Mouse (Mus musculus) heart, postnatal 14 days (tissue): Measurements from ENCODE around the gene Rsrc1. TPM values are rescaled to one million over a fixed set of nuclear protein-coding genes. Genes with fewer than 3 reads are reported as not detected.
A peak's percentile ranks its signal among the peaks of the same experiment; 100 is the strongest.

Experiments
- DNase-seq, 2 experiments: peaks; one replicate each; pipeline ENCODE4 v3.0.0; 2021 to 2022
- intact Hi-C: fragments of 180-260 bp; cut with DNase I; formaldehyde crosslinking; loops from one replicate; pipeline ENCODE4 v1.15.1; 2025
- total RNA-seq, 2 experiments: library from RNA; stranded (reverse); gene quantifications; 2 replicates each; pipeline ENCODE4 v1.2.3; 2021

The Rsrc1 gene
- total RNA-seq, 2 experiments from 2014 or later: 11.3 to 11.8 TPM

DNA sequence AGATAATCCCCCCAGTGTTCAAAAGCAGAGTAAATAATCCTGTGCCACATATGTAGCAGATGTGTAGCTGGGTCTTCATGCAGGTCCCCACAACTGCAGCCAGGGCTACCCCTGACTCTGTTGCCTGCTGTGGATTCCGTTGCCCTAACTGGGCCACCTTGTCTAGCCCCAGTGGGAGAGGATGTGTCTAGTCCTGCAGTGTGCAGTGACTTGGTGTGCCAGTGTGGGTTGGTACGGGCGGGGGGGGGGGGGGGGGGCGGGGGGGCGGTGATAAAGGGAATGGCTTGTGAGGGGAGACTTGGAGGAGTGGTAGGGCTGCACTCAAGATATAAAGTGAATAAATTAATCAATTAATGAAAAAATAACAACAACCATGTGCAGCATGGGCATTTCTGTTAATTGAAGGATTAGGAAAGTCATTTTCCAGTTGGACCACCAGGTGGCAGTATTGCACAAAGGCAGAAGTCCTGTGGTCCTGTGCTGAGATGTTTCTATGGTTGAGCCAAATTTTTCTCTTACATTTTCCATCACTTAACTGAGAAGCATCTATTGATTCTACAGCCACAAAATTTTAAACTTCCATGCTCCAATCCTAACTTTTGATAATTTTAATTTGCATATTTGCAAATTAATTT is 371.1 kb downstream of the Rsrc1 start:
- intact Hi-C loops: loop anchor here (2.0 to 10.0 kb wide), 3 partner anchors 79 to 693 kb away; partner anchors contain the start of gene Gfm1
- DNase-seq: peak; percentile 47 to 67

DNA sequence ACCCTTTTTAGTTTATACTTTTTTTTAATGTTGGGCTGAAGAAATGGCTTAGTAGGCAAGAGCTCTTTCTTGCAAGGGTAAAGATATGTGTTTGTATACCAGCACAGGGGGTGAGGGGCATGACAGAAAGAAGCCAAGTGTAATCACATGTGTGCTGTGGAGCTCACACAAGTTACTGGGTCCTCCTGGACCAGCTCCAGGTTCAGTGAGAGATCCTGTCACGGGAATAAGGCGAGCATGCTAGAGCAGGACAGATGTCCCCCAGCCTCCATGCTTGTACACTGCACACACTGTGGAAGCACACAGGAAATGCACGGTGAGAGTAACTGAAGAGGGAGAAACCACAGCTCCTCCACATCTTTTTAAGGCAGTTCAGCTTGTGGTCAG is 371.6 kb downstream of the Rsrc1 start:
- intact Hi-C loops: loop anchor here (2.0 to 10.0 kb wide), 3 partner anchors 78 to 692 kb away; partner anchors contain the start of gene Gfm1
- no peak for DNase-seq

DNA sequence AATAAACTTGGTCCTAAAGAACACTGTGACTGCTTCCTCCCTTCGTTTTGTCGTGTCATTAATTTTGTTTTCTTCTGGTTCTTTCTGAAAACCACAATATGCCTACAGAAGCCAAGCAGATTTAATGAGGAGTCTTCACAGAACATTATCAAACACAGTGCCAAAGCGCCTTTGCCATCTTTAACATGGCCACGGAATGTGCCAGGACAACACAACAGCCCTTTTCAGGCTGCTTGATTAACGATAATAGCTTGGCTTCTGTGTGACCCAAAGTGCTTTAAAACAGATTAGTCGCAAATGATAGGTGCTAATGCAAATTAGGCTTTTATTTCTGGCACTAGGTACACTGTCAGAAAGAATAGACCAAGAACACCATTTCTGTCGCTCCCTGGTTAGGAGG is 377.2 kb downstream of the Rsrc1 start:
- no peak for DNase-seq
- intact Hi-C loops: loop anchor here (10.0 kb wide), 1 partner anchor 686 kb away; no protein-coding TSS in a partner anchor

DNA sequence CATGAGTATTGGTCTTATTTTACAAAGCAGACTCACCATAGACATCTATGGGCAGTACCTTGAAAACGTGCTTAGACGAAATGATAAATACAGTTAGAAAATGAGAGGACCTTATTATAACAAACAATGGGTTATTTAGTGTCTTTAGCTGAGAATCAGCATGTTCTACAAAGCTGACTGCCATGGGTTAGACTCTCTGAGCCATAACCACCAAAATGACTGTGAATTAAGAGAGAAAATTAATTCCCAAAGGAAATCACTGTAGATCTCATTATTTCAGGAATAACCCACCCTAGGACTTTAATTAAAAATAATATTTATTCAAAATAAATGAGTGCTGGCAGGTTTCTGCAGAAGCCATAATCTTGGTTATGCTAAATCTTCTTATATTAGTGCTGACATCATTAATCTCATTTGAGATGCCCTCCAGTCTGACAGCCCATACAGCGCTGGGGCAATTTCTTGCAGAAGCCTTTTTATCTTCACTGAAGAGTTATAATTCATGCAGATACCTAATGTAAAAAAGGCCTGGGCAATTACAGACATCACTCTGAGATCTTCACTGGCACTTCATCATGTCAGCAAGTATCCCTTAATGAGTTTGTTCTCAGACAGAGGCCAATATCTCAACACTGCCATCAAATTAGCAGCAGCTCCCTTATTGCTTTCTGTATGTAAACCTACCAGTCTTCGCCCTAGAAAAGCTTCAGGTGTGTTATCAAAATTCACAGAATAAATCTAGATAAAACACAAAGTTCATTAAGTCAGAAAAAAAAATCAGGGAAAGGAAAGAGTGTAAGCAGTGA is 385.1 kb downstream of the Rsrc1 start:
- intact Hi-C loops: no loop called here

DNA sequence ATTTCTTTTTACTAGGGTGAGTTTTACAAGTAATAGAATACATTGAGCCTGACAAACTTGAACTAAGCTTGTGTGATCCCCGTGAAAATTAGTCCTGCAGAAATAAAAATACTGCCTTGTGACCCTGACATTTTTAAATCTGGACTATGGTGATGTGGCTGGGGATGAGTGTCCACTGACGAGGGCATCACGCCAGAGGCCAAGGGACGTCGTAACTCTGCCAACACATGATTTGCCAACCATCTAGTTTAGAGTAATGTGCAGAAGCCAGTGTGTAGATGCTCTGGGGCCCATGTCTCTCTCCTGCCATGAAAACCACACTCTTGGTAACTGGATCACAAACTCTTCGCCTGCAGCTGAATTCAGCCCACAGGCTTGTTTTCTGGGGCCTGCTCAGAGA is 386.3 kb downstream of the Rsrc1 start:
- peak; percentile 40 to 46 for DNase-seq
- intact Hi-C loops: no loop called here

More for the DNA sequence above, 385.1 kb downstream of the Rsrc1 start:
- no peak for DNase-seq

DNA sequence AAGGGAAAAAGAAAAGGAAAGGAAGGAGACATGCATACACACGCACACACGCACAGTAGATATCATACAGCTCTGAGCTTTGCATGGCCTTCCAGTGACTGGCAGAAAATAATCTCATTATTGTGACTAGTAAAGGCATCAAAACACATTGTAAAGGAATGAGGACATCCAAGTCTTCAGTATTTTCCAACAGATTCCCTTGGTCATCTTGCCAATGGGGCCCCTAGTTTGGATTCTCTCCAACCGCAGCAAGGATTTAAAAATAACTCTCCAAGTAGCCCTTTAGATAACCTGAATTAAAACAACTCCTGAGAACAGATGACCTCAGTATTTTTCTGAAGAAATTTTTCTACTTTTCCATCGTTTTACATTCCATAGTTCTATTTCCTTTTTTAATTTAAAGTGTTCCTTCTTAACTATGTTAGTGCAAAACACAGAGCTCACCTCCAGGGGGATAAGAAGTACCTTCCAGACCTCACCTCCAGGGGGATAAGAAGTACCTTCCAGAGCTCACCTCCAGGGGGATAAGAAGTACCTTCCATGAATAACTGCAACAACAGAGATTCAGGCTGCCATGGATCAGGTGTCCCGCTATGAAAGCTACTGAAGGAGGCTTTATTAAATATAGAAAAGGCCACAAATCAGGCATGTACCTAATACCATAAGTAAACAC is 388.4 kb downstream of the Rsrc1 start:
- intact Hi-C loops: loop anchor here (5.0 kb wide), 2 partner anchors 68 to 213 kb away; partner anchors contain the start of gene Mfsd1

DNA sequence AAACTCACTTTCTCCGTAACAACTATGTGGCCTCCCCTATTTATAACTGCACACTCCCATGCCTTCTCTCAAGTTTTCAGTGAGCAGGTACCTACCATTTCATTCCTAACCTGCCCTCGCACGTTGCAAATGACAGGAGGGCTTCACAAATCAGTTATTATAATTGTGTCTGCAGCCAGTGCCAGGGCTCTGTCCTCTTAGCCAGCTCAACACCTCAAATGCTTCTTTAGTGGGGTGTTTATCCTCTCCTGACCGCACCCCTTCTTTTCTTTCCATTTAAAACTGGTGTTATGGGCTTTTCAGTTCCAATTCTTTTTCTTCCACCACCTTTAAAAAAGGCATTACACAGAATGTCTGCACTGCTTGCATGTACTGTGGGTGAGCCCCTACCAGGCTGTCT is 391.0 kb downstream of the Rsrc1 start:
- intact Hi-C loops: loop anchor here (5.0 kb wide), 2 partner anchors 65 to 210 kb away; partner anchors contain the start of gene Mfsd1
- no peak for DNase-seq

More for the DNA sequence above, 388.4 kb downstream of the Rsrc1 start:
- no peak for DNase-seq

DNA sequence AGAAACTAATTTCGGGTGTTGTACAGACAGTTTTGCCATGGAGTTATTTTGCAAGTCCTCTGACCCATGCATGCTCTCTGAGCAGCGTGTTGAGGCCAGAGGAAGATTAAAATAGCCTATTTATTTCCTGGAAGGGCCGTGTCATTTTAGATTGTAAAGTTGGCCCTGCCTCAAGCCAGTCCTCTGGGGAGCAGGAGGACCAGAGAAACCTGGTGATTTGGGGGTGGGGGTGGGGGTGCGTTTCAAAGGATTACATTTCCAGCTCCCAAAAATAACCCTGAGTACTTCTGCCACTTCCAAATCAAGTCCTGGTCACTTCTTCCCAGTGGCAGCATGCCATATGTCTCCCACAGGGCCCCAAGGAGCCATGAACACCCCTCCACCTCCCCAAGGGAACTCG is 391.6 kb downstream of the Rsrc1 start:
- DNase-seq: peak; percentile 34 to 52
- intact Hi-C loops: loop anchor here (5.0 kb wide), 2 partner anchors 65 to 210 kb away; partner anchors contain the start of gene Mfsd1

DNA sequence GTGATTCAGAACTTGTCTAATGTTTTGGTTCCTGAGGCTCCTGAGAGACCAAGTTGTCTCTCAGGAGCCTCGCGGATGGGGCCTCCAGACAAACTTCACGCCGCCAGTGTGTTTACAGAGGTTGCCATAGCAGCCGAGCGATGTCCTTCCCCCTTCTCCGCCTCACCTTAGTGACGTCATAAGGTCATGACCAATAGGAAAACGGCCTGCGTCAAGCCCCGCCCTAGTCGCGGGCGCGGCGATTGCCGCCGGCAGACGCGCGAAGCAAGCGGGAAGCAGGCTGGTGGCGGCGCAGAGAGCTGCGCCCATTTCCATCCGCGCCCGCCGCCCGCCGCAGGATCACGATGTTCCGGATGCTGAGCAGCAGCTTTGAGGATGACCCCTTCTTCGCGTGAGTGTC is 392.7 kb downstream of the Rsrc1 start, which contains the start of gene Mlf1:
Gene Mlf1, plus strand, starts transcription at position 226 of the 400 bp plus-strand sequence.
- intact Hi-C loops: loop anchor here (5.0 kb wide), 2 partner anchors 63 to 208 kb away; partner anchors contain the start of gene Mfsd1
- peak; percentile 90 to 94 for DNase-seq

DNA sequence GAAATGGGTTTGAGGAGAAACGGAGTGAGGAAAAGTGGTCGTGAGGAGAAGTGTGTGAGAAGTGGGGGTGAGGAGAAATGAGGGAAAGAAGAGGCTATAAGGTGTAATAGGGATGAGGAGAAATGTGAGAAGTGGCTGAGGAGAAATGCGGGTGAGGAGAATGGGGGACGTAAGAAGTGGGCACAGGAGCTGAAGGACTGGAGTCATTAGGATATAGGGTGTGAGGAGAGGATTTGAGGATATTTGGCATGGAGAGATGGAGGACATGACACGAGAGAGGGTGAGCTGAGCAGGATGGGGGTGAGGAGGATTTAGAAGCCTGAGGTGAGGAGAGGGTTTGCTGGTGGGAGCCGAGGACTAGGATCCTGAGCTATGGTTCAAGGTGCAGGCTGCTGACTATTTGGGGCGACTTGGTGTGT is 393.2 kb downstream of the Rsrc1 start:
- intact Hi-C loops: loop anchor here (5.0 kb wide), 2 partner anchors 63 to 208 kb away; partner anchors contain the start of gene Mfsd1
- DNase-seq: no peak

DNA sequence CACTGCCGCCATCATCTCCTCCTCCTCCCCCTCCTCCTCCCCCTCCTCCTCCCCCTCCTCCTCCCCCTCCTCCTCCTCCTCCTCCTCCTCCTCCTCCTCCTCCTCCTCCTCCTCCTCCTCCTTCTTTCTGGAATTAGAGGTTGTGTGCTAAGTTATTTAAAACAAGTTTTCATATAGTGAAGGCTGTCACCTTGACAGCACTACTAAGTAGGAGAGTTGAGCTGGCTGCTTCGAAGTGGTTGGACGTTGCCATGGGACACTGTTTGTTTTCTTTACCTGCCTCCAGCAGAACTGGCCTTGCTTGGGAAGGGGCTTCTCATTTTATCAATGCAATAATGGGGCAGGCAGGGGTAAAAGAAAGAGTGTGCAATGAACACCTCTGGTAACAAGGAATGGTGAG is 393.9 kb downstream of the Rsrc1 start, which contains the start of gene Gm17402:
Gene Gm17402, minus strand, starts transcription at position 101 of the 400 bp plus-strand sequence.
- intact Hi-C loops: no loop called here
- DNase-seq: no peak

DNA sequence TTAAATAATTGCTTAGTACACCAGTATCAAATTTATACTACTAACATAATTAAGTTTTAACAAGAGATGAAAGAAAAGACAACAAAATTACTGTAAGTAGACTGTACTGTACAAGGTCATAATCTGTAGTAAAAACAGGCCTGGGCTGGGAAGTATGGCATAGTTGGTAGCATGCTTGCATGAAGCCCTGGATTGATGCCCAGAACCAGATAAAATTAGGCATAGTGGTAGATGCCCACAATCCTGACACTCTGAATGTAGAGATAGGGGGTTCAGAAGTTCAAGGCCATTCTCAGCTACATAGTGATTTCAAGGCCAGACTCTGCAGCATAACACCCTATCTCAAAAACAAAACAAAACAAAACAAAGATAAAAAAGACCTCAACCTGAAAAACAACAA is 397.0 kb downstream of the Rsrc1 start:
- peak in 1 of 2 experiments; percentile 53 for DNase-seq
- intact Hi-C loops: no loop called here

Other genes starting within 250 kb of the Rsrc1 start
- 1 to 10 TPM; 1.0 to 1.8 TPM for gene Shox2, start 381 bp downstream of the Rsrc1 start, total RNA-seq